Mouse (Mus musculus): Measurements from ENCODE around the gene Pkp1. TPM values are rescaled to one million over a fixed set of nuclear protein-coding genes. Genes with fewer than 3 reads are reported as not detected.

Gene Pkp1
- polyA plus RNA-seq, 1 experiment from 2014 or later: 5.7 TPM

- ATAC-seq (ENCODE audit: insufficient number of reproducible peaks, insufficient read depth, low FRiP score, low read depth): no peak
- H3K9ac ChIP-seq (replicated peaks; ENCODE audit: low read depth, low read length): no peak overlapping the region
Observed at GRCm38 (mm10) chr1:135899295-135899694, 19.7 kb downstream of the Pkp1 start.

GRCm38 (mm10) chr1:135895367-135895766, 23.6 kb downstream of the Pkp1 start:
- no peak overlapping the region for H3K4me3 ChIP-seq (ENCODE audit: low read depth, low read length)
- no peak overlapping the region for H3K9ac ChIP-seq (replicated peaks; ENCODE audit: low read depth, low read length)
- no peaks in the 10 kb centered on the region for H3K36me3 ChIP-seq (ENCODE audit: control insufficient read depth, insufficient read depth, low read length)
- no peaks in the 10 kb centered on the region for H3K27me3 ChIP-seq (ENCODE audit: control insufficient read depth, insufficient read depth, low read length)
- no peak overlapping the region for H3K4me2 ChIP-seq (replicated peaks; ENCODE audit: low read depth, low read length)
- H3K9me3 ChIP-seq (ENCODE audit: control insufficient read depth, low read depth, low read length): no peaks in the 10 kb centered on the region
- WGBS: 74% methylated on average over 4 of the region's 4 CpGs
- H3K4me1 ChIP-seq (ENCODE audit: control insufficient read depth, insufficient read depth, low read length): no peaks in the 10 kb centered on the region
- H3K27ac ChIP-seq (ENCODE audit: low read length): no peak overlapping the region
- no peak for ATAC-seq (ENCODE audit: insufficient number of reproducible peaks, insufficient read depth, low FRiP score, low read depth)

More at GRCm38 (mm10) chr1:135899295-135899694, 19.7 kb downstream of the Pkp1 start:
- H3K4me3 ChIP-seq (ENCODE audit: low read depth, low read length): no peak overlapping the region
- no peak overlapping the region for H3K27ac ChIP-seq (ENCODE audit: low read length)
- H3K27me3 ChIP-seq (ENCODE audit: control insufficient read depth, insufficient read depth, low read length): no peaks in the 10 kb centered on the region
- 90% methylated on average over 6 of the region's 6 CpGs for WGBS
- no peak overlapping the region for H3K4me2 ChIP-seq (replicated peaks; ENCODE audit: low read depth, low read length)
- no peaks in the 10 kb centered on the region for H3K9me3 ChIP-seq (ENCODE audit: control insufficient read depth, low read depth, low read length)
- H3K36me3 ChIP-seq (ENCODE audit: control insufficient read depth, insufficient read depth, low read length): no peaks in the 10 kb centered on the region
- no peaks in the 10 kb centered on the region for H3K4me1 ChIP-seq (ENCODE audit: control insufficient read depth, insufficient read depth, low read length)

- Histone ChIP-seq H3K27ac (ENCODE audit: low read length) (no peak overlapping the region), H3K9ac (replicated peaks; ENCODE audit: low read depth, low read length) (no peak overlapping the region), H3K4me3 (ENCODE audit: low read depth, low read length) (no peak overlapping the region), H3K9me3 (ENCODE audit: control insufficient read depth, low read depth, low read length) (no peaks in the 10 kb centered on the region), H3K36me3 (ENCODE audit: control insufficient read depth, insufficient read depth, low read length) (no peaks in the 10 kb centered on the region), H3K4me1 (ENCODE audit: control insufficient read depth, insufficient read depth, low read length) (no peaks in the 10 kb centered on the region), H3K4me2 (replicated peaks; ENCODE audit: low read depth, low read length) (no peak overlapping the region), H3K27me3 (ENCODE audit: control insufficient read depth, insufficient read depth, low read length) (no peaks in the 10 kb centered on the region)
- no peak for ATAC-seq (ENCODE audit: insufficient number of reproducible peaks, insufficient read depth, low FRiP score, low read depth)
- 83% methylated on average over 3 of the region's 3 CpGs for whole genome bisulfite sequencing
Observed at GRCm38 (mm10) chr1:135893377-135893776, 25.6 kb downstream of the Pkp1 start.

- Histone ChIP-seq H3K4me3 (ENCODE audit: low read depth, low read length) (no peak overlapping the region), H3K4me1 (ENCODE audit: control insufficient read depth, insufficient read depth, low read length) (no peaks in the 10 kb centered on the region), H3K27ac (ENCODE audit: low read length) (no peak overlapping the region), H3K9ac (replicated peaks; ENCODE audit: low read depth, low read length) (no peak overlapping the region), H3K9me3 (ENCODE audit: control insufficient read depth, low read depth, low read length) (no peaks in the 10 kb centered on the region), H3K4me2 (replicated peaks; ENCODE audit: low read depth, low read length) (no peak overlapping the region), H3K36me3 (ENCODE audit: control insufficient read depth, insufficient read depth, low read length) (no peaks in the 10 kb centered on the region), H3K27me3 (ENCODE audit: control insufficient read depth, insufficient read depth, low read length) (no peaks in the 10 kb centered on the region)
- WGBS: 76% methylated on average over 6 of the region's 6 CpGs
- no peak for ATAC-seq (ENCODE audit: insufficient number of reproducible peaks, insufficient read depth, low FRiP score, low read depth)
Observed at GRCm38 (mm10) chr1:135892764-135893163, 26.2 kb downstream of the Pkp1 start.

- Histone ChIP-seq H3K36me3 (ENCODE audit: control insufficient read depth, insufficient read depth, low read length) (no peaks in the 10 kb centered on the region), H3K27me3 (ENCODE audit: control insufficient read depth, insufficient read depth, low read length) (no peaks in the 10 kb centered on the region), H3K4me1 (ENCODE audit: control insufficient read depth, insufficient read depth, low read length) (no peaks in the 10 kb centered on the region), H3K27ac (ENCODE audit: low read length) (no peak overlapping the region), H3K9me3 (ENCODE audit: control insufficient read depth, low read depth, low read length) (no peaks in the 10 kb centered on the region), H3K4me3 (ENCODE audit: low read depth, low read length) (no peak overlapping the region), H3K9ac (replicated peaks; ENCODE audit: low read depth, low read length) (no peak overlapping the region), H3K4me2 (replicated peaks; ENCODE audit: low read depth, low read length) (no peak overlapping the region)
- 72% methylated on average over 6 of the region's 6 CpGs for WGBS
- ATAC-seq (ENCODE audit: insufficient number of reproducible peaks, insufficient read depth, low FRiP score, low read depth): no peak
Observed at GRCm38 (mm10) chr1:135892233-135892632, 26.8 kb downstream of the Pkp1 start.

GRCm38 (mm10) chr1:135891424-135892216, 27.4 kb downstream of the Pkp1 start:
- H3K9me3 ChIP-seq (ENCODE audit: control insufficient read depth, low read depth, low read length): no peaks in the 10 kb centered on the region
- no peaks in the 10 kb centered on the region for H3K27me3 ChIP-seq (ENCODE audit: control insufficient read depth, insufficient read depth, low read length)
- ATAC-seq (ENCODE audit: insufficient number of reproducible peaks, insufficient read depth, low FRiP score, low read depth): no peak
- H3K4me1 ChIP-seq (ENCODE audit: control insufficient read depth, insufficient read depth, low read length): no peaks in the 10 kb centered on the region
- H3K4me3 ChIP-seq (ENCODE audit: low read depth, low read length): no peak overlapping the region
- WGBS: 68% methylated on average over 11 of the region's 11 CpGs
- H3K9ac ChIP-seq (replicated peaks; ENCODE audit: low read depth, low read length): no peak overlapping the region
- H3K36me3 ChIP-seq (ENCODE audit: control insufficient read depth, insufficient read depth, low read length): no peaks in the 10 kb centered on the region
- H3K27ac ChIP-seq (ENCODE audit: low read length): no peak overlapping the region
- no peak overlapping the region for H3K4me2 ChIP-seq (replicated peaks; ENCODE audit: low read depth, low read length)

- no peak for ATAC-seq (ENCODE audit: insufficient number of reproducible peaks, insufficient read depth, low FRiP score, low read depth)
Observed at GRCm38 (mm10) chr1:135889461-135890185, 29.4 kb downstream of the Pkp1 start.

GRCm38 (mm10) chr1:135882385-135883109, 36.5 kb downstream of the Pkp1 start:
- Histone ChIP-seq H3K27ac (ENCODE audit: low read length) (no peak overlapping the region), H3K4me1 (ENCODE audit: control insufficient read depth, insufficient read depth, low read length) (no peaks in the 10 kb centered on the region), H3K9me3 (ENCODE audit: control insufficient read depth, low read depth, low read length) (no peaks in the 10 kb centered on the region), H3K4me2 (replicated peaks; ENCODE audit: low read depth, low read length) (no peak overlapping the region), H3K4me3 (ENCODE audit: low read depth, low read length) (no peak overlapping the region), H3K27me3 (ENCODE audit: control insufficient read depth, insufficient read depth, low read length) (no peaks in the 10 kb centered on the region), H3K9ac (replicated peaks; ENCODE audit: low read depth, low read length) (no peak overlapping the region), H3K36me3 (ENCODE audit: control insufficient read depth, insufficient read depth, low read length) (no peaks in the 10 kb centered on the region)
- ATAC-seq (ENCODE audit: insufficient number of reproducible peaks, insufficient read depth, low FRiP score, low read depth): 0 out of 2 replicates have a peak, but pooled peaks have one; percentile 18
- WGBS: 70% methylated on average over 10 of the region's 10 CpGs

More at GRCm38 (mm10) chr1:135889461-135890185, 29.4 kb downstream of the Pkp1 start:
- H3K4me3 ChIP-seq (ENCODE audit: low read depth, low read length): no peak overlapping the region
- H3K9me3 ChIP-seq (ENCODE audit: control insufficient read depth, low read depth, low read length): no peaks in the 10 kb centered on the region
- no peak overlapping the region for H3K9ac ChIP-seq (replicated peaks; ENCODE audit: low read depth, low read length)
- H3K4me1 ChIP-seq (ENCODE audit: control insufficient read depth, insufficient read depth, low read length): no peaks in the 10 kb centered on the region
- no peak overlapping the region for H3K27ac ChIP-seq (ENCODE audit: low read length)
- H3K36me3 ChIP-seq (ENCODE audit: control insufficient read depth, insufficient read depth, low read length): no peaks in the 10 kb centered on the region
- no peaks in the 10 kb centered on the region for H3K27me3 ChIP-seq (ENCODE audit: control insufficient read depth, insufficient read depth, low read length)
- 78% methylated on average over 20 of the region's 20 CpGs for WGBS
- no peak overlapping the region for H3K4me2 ChIP-seq (replicated peaks; ENCODE audit: low read depth, low read length)
